Mouse (Mus musculus): ENCODE results near the gene Shroom4. TPM values are rescaled to one million over a fixed set of nuclear protein-coding genes. Genes with fewer than 3 reads are reported as not detected.
"Not testable (repeated sequence)": the region's sequence is repeated elsewhere in the genome, so short reads cannot be mapped to it uniquely, and the experiment has no call there.

Shroom4 gene
- polyA plus RNA-seq, 1 experiment: not detected

GRCm38 (mm10) chrX:6409114-6409513 lies 9.5 kb downstream of the Shroom4 start:
- Histone ChIP-seq H3K4me1 (ENCODE audit: control insufficient read depth) (no peaks in the 10 kb centered on the region), H3K36me3 (ENCODE audit: control insufficient read depth) (no peaks in the 10 kb centered on the region), H3K27me3 (ENCODE audit: control insufficient read depth) (no peaks in the 10 kb centered on the region), H3K4me3 (replicated peaks) (no peak overlapping the region), H3K9me3 (ENCODE audit: control insufficient read depth, low read length) (no peaks in the 10 kb centered on the region)
- TF ChIP-seq TAL1 (IDR thresholded peaks at IDR 0.05; ENCODE audit: low read length): no peak
- no peak for TF ChIP-seq GATA1 (IDR thresholded peaks at IDR 0.05; ENCODE audit: low read length)

DNA sequence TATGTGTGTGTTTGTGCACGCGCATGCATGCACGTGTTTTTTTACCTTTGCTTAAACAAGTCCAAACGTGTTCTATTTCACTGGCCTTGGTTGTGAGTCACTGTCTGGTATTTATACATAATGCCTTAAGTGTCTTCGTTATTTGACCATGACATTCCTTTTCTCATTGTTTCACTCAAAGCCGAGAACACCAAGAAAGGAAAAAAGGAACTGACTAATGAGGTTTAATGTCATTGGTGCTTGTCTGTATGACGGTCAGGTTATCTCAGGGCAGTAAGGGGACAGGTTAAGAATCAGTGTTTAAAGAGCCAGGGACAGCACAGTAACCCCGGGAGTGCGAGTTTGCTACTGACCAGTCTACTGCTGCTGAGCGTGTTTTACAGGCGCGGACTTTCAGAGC lies 15.8 kb downstream of the Shroom4 start:
- H3K9me3 ChIP-seq (ENCODE audit: control insufficient read depth, low read length): no peaks in the 10 kb centered on the region
- no peaks in the 10 kb centered on the region for H3K4me1 ChIP-seq (ENCODE audit: control insufficient read depth)
- H3K27me3 ChIP-seq (ENCODE audit: control insufficient read depth): no peaks in the 10 kb centered on the region
- no peaks in the 10 kb centered on the region for H3K36me3 ChIP-seq (ENCODE audit: control insufficient read depth)
- TF ChIP-seq TAL1 (IDR thresholded peaks at IDR 0.05; ENCODE audit: low read length): no peak
- no peak for TF ChIP-seq GATA1 (IDR thresholded peaks at IDR 0.05; ENCODE audit: low read length)
- no peak overlapping the region for H3K4me3 ChIP-seq (replicated peaks)

- H3K4me1 ChIP-seq (ENCODE audit: control insufficient read depth): no peaks in the 10 kb centered on the region
- H3K36me3 ChIP-seq (ENCODE audit: control insufficient read depth): no peaks in the 10 kb centered on the region
- TF ChIP-seq GATA1 (IDR thresholded peaks at IDR 0.05; ENCODE audit: low read length): no peak
- no peak for TF ChIP-seq TAL1 (IDR thresholded peaks at IDR 0.05; ENCODE audit: low read length)
- no peaks in the 10 kb centered on the region for H3K27me3 ChIP-seq (ENCODE audit: control insufficient read depth)
- H3K9me3 ChIP-seq (ENCODE audit: control insufficient read depth, low read length): no peaks in the 10 kb centered on the region
- no peak overlapping the region for H3K4me3 ChIP-seq (replicated peaks)
Observed at GRCm38 (mm10) chrX:6415936-6416335, 16.3 kb downstream of the Shroom4 start.

DNA sequence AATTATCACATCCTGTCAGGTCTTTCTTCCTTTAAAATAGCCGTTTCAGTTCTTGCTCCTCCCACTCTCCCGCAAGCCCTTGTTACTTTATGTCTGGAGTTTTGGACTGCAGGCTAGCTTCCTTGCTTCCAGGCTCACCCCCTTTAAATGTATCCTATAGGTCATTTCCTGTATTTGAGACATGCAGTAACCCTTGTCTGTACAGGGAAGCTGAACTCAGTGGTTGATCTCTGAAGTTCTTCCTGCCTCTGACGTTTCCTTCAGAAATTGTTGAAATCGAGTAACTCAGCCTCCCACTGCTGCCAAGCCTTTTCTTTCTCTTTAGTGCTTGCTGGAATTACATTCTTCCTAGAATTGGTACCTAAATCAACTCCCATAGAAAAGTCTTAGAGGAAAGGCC lies 18.5 kb downstream of the Shroom4 start:
- TF ChIP-seq GATA1 (IDR thresholded peaks at IDR 0.05; ENCODE audit: low read length) (no peak), TAL1 (IDR thresholded peaks at IDR 0.05; ENCODE audit: low read length) (no peak)
- Histone ChIP-seq H3K4me1 (ENCODE audit: control insufficient read depth) (no peaks in the 10 kb centered on the region), H3K9me3 (ENCODE audit: control insufficient read depth, low read length) (no peaks in the 10 kb centered on the region), H3K36me3 (ENCODE audit: control insufficient read depth) (no peaks in the 10 kb centered on the region), H3K4me3 (replicated peaks) (no peak overlapping the region), H3K27me3 (ENCODE audit: control insufficient read depth) (no peaks in the 10 kb centered on the region)

GRCm38 (mm10) chrX:6435260-6435659 lies 35.6 kb downstream of the Shroom4 start:
- Histone ChIP-seq H3K4me1 (ENCODE audit: control insufficient read depth) (no peaks in the 10 kb centered on the region), H3K27me3 (ENCODE audit: control insufficient read depth) (no peaks in the 10 kb centered on the region), H3K36me3 (ENCODE audit: control insufficient read depth) (no peaks in the 10 kb centered on the region), H3K9me3 (ENCODE audit: control insufficient read depth, low read length) (no peaks in the 10 kb centered on the region), H3K4me3 (replicated peaks) (no peak overlapping the region)
- TF ChIP-seq TAL1 (IDR thresholded peaks at IDR 0.05; ENCODE audit: low read length) (no peak), GATA1 (IDR thresholded peaks at IDR 0.05; ENCODE audit: low read length) (no peak)

DNA sequence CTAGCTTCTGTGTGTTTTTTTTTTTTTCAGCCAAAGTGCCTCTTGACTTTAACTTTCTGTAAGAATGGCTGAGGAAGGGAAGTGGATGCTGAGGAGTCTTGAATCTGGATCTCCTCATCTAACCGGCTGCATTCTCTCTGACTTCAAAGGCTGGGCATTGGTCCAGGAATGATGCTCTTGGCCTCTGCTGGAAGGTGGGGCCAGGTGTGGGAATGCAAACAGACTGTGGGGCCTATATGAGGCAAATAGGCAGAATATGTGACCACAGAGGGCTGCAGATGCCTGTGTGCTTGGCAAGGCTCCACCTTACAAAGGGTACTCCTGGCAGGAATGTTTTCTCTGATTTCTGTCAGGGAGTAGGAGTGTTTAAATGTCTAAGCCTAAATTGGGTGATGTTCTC lies 46.8 kb downstream of the Shroom4 start:
- H3K4me3 ChIP-seq (replicated peaks): no peak overlapping the region
- H3K36me3 ChIP-seq (ENCODE audit: control insufficient read depth): no peaks in the 10 kb centered on the region
- H3K27me3 ChIP-seq (ENCODE audit: control insufficient read depth): no peaks in the 10 kb centered on the region
- no peaks in the 10 kb centered on the region for H3K4me1 ChIP-seq (ENCODE audit: control insufficient read depth)
- no peaks in the 10 kb centered on the region for H3K9me3 ChIP-seq (ENCODE audit: control insufficient read depth, low read length)
- no peak for TF ChIP-seq TAL1 (IDR thresholded peaks at IDR 0.05; ENCODE audit: low read length)
- no peak for TF ChIP-seq GATA1 (IDR thresholded peaks at IDR 0.05; ENCODE audit: low read length)

GRCm38 (mm10) chrX:6448001-6448400 lies 48.3 kb downstream of the Shroom4 start:
- H3K9me3 ChIP-seq (ENCODE audit: control insufficient read depth, low read length): no peaks in the 10 kb centered on the region
- no peaks in the 10 kb centered on the region for H3K36me3 ChIP-seq (ENCODE audit: control insufficient read depth)
- no peaks in the 10 kb centered on the region for H3K4me1 ChIP-seq (ENCODE audit: control insufficient read depth)
- H3K4me3 ChIP-seq (replicated peaks): no peak overlapping the region
- no peaks in the 10 kb centered on the region for H3K27me3 ChIP-seq (ENCODE audit: control insufficient read depth)
- TF ChIP-seq TAL1 (IDR thresholded peaks at IDR 0.05; ENCODE audit: low read length): no peak
- no peak for TF ChIP-seq GATA1 (IDR thresholded peaks at IDR 0.05; ENCODE audit: low read length)

DNA sequence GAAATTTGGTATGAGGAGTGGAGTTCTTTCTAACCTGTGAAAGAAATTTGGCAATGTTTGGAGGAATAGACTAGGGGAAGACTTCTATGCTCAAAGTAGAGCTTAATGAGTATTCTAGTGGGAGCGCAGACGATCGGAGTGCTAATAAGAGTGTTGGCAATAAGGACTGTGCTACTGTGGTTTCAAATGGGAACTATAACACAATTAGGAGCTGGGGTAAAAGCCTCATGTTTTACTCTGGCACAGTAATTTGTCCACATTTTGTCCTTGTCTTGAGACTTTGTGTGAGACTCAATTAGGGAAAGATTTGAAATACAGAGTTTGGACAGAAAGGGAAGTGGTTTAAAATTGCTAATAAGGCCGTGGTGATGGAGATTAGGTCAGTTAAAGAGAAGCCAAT lies 53.6 kb downstream of the Shroom4 start:
- H3K36me3 ChIP-seq (ENCODE audit: control insufficient read depth): no peaks in the 10 kb centered on the region
- no peak overlapping the region for H3K4me3 ChIP-seq (replicated peaks)
- H3K4me1 ChIP-seq (ENCODE audit: control insufficient read depth): no peaks in the 10 kb centered on the region
- H3K9me3 ChIP-seq (ENCODE audit: control insufficient read depth, low read length): no peaks in the 10 kb centered on the region
- no peak for TF ChIP-seq TAL1 (IDR thresholded peaks at IDR 0.05; ENCODE audit: low read length)
- TF ChIP-seq GATA1 (IDR thresholded peaks at IDR 0.05; ENCODE audit: low read length): no peak
- no peaks in the 10 kb centered on the region for H3K27me3 ChIP-seq (ENCODE audit: control insufficient read depth)

DNA sequence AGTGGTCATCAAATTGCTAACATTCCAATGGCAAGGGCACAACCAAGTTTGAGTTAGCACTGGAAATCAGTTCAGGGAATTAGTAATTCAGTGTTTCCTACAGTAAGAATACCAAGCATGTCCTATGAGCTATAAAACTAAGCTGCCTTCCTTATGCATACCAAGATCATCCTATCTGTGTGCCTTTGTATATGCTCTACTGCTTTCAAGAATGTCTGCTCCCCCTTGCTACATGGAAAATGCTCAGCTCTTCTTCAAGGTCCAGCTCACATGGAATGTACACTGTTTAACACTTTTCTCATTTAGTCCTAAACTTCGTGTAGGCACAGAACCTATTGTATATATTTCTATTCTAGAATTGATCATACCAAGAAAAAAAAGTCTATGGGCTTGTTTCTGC lies 69.6 kb downstream of the Shroom4 start:
- not testable (repeated sequence) for H3K4me1 ChIP-seq (ENCODE audit: control insufficient read depth); H3K4me3 ChIP-seq (replicated peaks); H3K9me3 ChIP-seq (ENCODE audit: control insufficient read depth, low read length); H3K27me3 ChIP-seq (ENCODE audit: control insufficient read depth); H3K36me3 ChIP-seq (ENCODE audit: control insufficient read depth)

DNA sequence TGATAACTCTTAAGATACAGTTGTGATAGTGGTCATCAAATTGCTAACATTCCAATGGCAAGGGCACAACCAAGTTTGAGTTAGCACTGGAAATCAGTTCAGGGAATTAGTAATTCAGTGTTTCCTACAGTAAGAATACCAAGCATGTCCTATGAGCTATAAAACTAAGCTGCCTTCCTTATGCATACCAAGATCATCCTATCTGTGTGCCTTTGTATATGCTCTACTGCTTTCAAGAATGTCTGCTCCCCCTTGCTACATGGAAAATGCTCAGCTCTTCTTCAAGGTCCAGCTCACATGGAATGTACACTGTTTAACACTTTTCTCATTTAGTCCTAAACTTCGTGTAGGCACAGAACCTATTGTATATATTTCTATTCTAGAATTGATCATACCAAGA lies 72.9 kb downstream of the Shroom4 start:
- not testable (repeated sequence) for H3K4me3 ChIP-seq (replicated peaks); H3K4me1 ChIP-seq (ENCODE audit: control insufficient read depth); H3K36me3 ChIP-seq (ENCODE audit: control insufficient read depth); H3K27me3 ChIP-seq (ENCODE audit: control insufficient read depth); H3K9me3 ChIP-seq (ENCODE audit: control insufficient read depth, low read length)

Measured in erythroblast, embryonic 14.5 days (primary cell).